Mouse (Mus musculus) heart, embryonic 12.5 days (tissue): ENCODE results near the gene Snapc4. TPM values are rescaled to one million over a fixed set of nuclear protein-coding genes. Genes with fewer than 3 reads are reported as not detected.
"Not testable (repeated sequence)": the region's sequence is repeated elsewhere in the genome, so short reads cannot be mapped to it uniquely, and the experiment has no call there.

Experiments used
- ATAC-seq: fragments of 200-750 bp; cut with Nextera tagmentation; 2 replicates; pipeline ENCODE4 v1.8.0; 2017; ENCODE audit warnings: moderate TSS enrichment, moderate library complexity; ENCODE audit not compliant: insufficient number of reproducible peaks, low FRiP score
- H3K27ac ChIP-seq: fragments of 300-500 bp; sonication (generic); 2 replicates; pipeline ENCODE4 v1.5.1; 2016; ENCODE audit warnings: mild to moderate bottlenecking, moderate library complexity; ENCODE audit not compliant: poor library complexity, severe bottlenecking
- H3K27me3 ChIP-seq: fragments of 300-500 bp; sonication (generic); replicated peaks from 2 replicates; pipeline ENCODE4 v1.6.1; 2016; ENCODE audit warnings: mild to moderate bottlenecking, moderate library complexity
- H3K36me3 ChIP-seq: fragments of 300-500 bp; sonication (generic); 2 replicates; pipeline ENCODE4 v1.6.1; 2016; ENCODE audit warnings: mild to moderate bottlenecking, moderate library complexity
- H3K4me1 ChIP-seq: fragments of 300-500 bp; sonication (generic); replicated peaks from 2 replicates; pipeline ENCODE4 v1.6.1; 2016; ENCODE audit warnings: mild to moderate bottlenecking
- H3K4me2 ChIP-seq: fragments of 300-500 bp; sonication (generic); 2 replicates; pipeline ENCODE4 v1.6.1; 2016; ENCODE audit warnings: mild to moderate bottlenecking, moderate library complexity
- H3K4me3 ChIP-seq: fragments of 300-500 bp; sonication (generic); 2 replicates; pipeline ENCODE4 v1.5.1; 2016; ENCODE audit warnings: mild to moderate bottlenecking
- H3K9ac ChIP-seq: fragments of 300-500 bp; sonication (generic); 2 replicates; pipeline ENCODE4 v1.6.1; 2016; ENCODE audit warnings: mild to moderate bottlenecking, moderate library complexity
- H3K9me3 ChIP-seq: fragments of 300-500 bp; sonication (generic); replicated peaks from 2 replicates; pipeline ENCODE4 v1.6.1; 2016; ENCODE audit warnings: mild to moderate bottlenecking, moderate library complexity
- WGBS: fragments of 180-500 bp; shearing (Covaris S2); methylation state at CpG from one replicate; pipeline ENCODE4 v1.1.7; 2016; 5-methylcytosine and 5-hydroxymethylcytosine counted together
- polyA plus RNA-seq: library from polyadenylated mRNA; unstranded; fragments of >200 nt; fragmentation: Nextera tagmentation; extraction: Ambion mirVana; gene quantifications from 2 replicates; pipeline ENCODE4 v1.2.1, GENCODE M21; 2016

Snapc4 gene
- polyA plus RNA-seq, 1 experiment from 2014 or later = 20.4 TPM

DNA sequence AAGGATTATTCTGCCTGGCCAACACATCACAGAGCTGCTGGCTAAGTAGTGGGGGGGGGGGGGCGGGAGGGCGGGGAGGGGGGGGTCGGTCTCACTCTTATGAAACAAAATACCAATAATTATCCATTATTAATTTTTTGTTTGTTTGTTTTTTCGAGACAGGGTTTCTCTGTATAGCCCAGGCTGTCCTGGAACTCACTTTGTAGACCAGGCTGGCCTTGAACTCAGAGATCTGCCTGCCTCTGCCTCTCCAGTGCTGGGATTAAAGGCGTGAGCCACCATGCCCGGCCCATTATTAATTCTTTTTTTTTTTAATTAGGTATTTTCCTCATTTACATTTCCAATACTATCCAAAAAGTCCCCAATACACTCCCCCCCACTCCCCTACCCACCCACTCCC, 418 bp upstream of the Snapc4 start:
- ATAC-seq = peak; percentile 7; the same call in 1 of the 2 replicates
- peak overlapping the region; percentile 71 for H3K4me3 ChIP-seq
- not testable (repeated sequence) for H3K27ac ChIP-seq, H3K27me3 ChIP-seq, H3K9me3 ChIP-seq, H3K4me1 ChIP-seq
- peaks cover 74% of the 10 kb centered on the region for H3K36me3 ChIP-seq
- 30% methylated on average over 6 of the region's 6 CpGs for WGBS
- H3K9ac ChIP-seq = peak overlapping the region; percentile 80
- H3K4me2 ChIP-seq = peak overlapping the region; percentile 88

DNA sequence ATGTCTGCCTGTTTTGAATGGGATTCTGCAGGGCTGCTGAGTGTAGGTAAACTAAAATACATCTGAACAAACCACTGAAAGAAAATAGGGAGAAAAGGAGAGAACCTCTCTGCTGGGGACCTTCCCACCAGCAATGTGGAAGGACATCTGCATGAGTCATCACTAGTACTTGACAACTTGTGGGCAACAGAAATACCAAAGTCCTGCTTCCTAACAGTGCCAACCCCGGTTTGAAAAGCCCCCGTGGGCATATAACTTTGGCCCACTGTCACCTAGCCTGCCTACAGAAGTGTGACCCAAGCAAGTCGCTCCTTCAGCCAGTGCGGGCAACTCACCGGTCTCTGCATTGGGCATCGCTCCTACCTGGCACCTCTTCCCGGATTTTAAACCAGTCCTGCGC, 8.1 kb downstream of the Snapc4 start:
- H3K9ac ChIP-seq = no peak overlapping the region
- no peaks in the 10 kb centered on the region for H3K4me1 ChIP-seq
- H3K4me2 ChIP-seq = no peak overlapping the region
- peaks cover 97% of the 10 kb centered on the region for H3K36me3 ChIP-seq
- H3K9me3 ChIP-seq = no peaks in the 10 kb centered on the region
- no peak for ATAC-seq
- no peak overlapping the region for H3K27ac ChIP-seq
- 90% methylated on average over 8 of the region's 8 CpGs for WGBS
- no peaks in the 10 kb centered on the region for H3K27me3 ChIP-seq
- no peak overlapping the region for H3K4me3 ChIP-seq

DNA sequence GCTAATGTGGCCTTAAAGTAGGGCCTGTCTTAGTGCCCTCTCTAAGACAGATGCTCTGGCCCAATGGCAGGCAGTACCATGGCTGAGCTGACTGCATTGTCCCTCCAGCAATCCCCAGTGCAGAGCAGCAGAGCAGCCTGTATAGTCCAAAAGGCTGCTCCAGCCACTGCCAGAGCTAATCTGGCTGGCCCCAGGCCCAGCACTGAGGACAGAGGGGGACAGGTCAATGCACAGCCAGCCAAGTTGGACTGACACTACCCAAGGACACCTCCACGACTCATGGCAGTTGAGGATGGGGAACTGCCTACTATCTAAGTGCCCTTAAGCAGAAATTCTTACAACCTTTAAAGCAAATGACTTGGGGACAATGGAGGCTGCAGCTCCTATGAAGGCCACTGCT, 11.9 kb downstream of the Snapc4 start:
- peaks cover 94% of the 10 kb centered on the region for H3K36me3 ChIP-seq
- no peak overlapping the region for H3K4me2 ChIP-seq
- ATAC-seq = no peak
- WGBS = 81% methylated on average over 1 of the region's 1 CpGs
- peaks cover 13% of the 10 kb centered on the region for H3K4me1 ChIP-seq
- no peaks in the 10 kb centered on the region for H3K27me3 ChIP-seq
- H3K4me3 ChIP-seq = no peak overlapping the region
- no peak overlapping the region for H3K27ac ChIP-seq
- no peak overlapping the region for H3K9ac ChIP-seq
- H3K9me3 ChIP-seq = no peaks in the 10 kb centered on the region

DNA sequence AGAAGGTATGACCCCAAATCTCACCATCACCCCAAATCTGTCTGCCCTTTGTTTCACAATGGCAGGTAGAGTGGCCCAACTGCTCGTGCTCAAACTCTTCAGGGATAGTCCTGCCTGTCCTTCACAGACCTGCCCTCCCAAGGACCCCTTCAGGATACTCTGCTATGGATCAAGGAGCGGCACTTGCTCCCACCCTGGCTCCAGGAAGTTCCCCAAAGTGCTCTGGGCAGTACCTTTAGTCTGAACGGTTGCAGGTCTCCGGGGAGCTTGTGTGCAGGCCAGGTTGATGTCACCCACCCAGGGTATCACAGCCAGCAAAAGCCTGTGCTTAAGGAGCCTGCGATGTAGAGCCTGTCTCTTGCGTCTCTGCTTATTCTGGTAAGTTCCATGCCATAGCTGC, 12.5 kb downstream of the Snapc4 start:
- Histone ChIP-seq H3K9ac (no peak overlapping the region), H3K9me3 (no peaks in the 10 kb centered on the region), H3K36me3 (peaks cover 94% of the 10 kb centered on the region), H3K4me3 (no peak overlapping the region), H3K27ac (no peak overlapping the region), H3K27me3 (no peaks in the 10 kb centered on the region), H3K4me1 (peaks cover 13% of the 10 kb centered on the region), H3K4me2 (no peak overlapping the region)
- WGBS = 90% methylated on average over 6 of the region's 6 CpGs
- no peak for ATAC-seq

DNA sequence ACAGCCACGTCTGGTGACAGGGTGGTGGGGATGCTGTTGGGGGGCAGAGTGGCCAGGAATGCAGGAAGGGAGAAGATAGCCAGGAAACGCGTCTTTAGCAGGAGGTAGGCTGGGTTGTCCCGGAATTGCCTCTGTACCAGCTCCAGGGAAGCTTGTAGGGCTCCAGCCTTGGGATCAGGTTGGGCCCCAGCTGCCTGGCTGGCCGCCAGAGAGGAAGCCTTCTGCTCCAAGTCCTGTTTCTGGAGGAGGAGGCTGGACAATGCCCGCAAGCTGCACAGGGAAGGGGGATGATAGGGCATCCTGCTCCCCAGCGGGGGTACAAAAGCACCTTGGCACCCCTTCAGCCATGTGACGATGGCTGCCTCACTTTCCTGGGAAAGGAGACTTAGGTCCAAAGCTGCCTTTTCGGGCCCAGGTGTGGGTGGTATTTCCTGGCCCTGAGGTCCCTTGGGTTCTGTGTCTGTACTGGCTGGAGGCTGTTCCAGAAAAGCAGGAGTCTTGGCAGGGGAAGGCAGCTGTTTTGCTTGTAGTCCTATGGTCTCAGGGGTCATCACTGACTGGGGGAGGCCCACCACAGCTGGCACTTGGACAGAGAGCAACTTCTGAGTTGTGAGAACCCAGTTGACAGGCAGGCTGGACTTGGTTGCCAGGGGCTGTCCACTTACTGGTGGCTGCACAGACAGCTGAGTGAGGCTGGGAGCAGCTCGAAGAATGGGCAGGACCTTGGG, 15.6 kb downstream of the Snapc4 start:
- H3K36me3 ChIP-seq = peaks cover 71% of the 10 kb centered on the region
- peaks cover 13% of the 10 kb centered on the region for H3K4me1 ChIP-seq
- WGBS = 62% methylated on average over 10 of the region's 10 CpGs
- peak overlapping the region; percentile 10; the same call in 1 of the 2 replicates for H3K27ac ChIP-seq
- no peak overlapping the region for H3K4me3 ChIP-seq
- H3K4me2 ChIP-seq = no peak overlapping the region
- peak overlapping the region; percentile 25; the same call in 1 of the 2 replicates for H3K9ac ChIP-seq
- ATAC-seq = 0 out of 2 replicates have a peak, but pooled peaks have one; percentile 46
- H3K9me3 ChIP-seq = no peaks in the 10 kb centered on the region
- no peaks in the 10 kb centered on the region for H3K27me3 ChIP-seq

DNA sequence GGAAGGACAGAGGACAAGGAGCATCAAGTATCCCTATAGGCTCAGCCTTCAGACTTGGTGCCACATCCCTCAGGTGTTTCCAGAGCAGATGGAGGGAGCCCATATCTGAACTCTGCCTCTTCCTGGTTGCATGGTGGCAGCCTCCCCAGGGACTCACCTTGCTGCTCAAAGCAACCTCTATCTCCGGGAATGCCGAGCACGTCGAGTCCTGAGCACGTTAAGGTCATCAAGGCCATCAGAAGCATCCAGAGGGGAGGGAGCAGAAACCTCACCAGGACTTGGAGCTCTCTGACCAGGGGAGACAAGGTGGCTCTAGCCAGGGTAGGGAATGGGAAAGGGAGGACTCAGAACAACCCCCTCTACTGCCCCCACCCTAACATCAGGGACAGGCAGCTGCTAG, 17.0 kb downstream of the Snapc4 start:
- no peak for ATAC-seq
- H3K27ac ChIP-seq = no peak overlapping the region
- peaks cover 13% of the 10 kb centered on the region for H3K4me1 ChIP-seq
- H3K27me3 ChIP-seq = no peaks in the 10 kb centered on the region
- H3K9ac ChIP-seq = 0 out of 2 replicates have a peak overlapping the region, but pooled peaks have one; percentile 8
- H3K36me3 ChIP-seq = peaks cover 57% of the 10 kb centered on the region
- H3K4me3 ChIP-seq = no peak overlapping the region
- 70% methylated on average over 5 of the region's 5 CpGs for WGBS
- H3K9me3 ChIP-seq = no peaks in the 10 kb centered on the region
- no peak overlapping the region for H3K4me2 ChIP-seq

DNA sequence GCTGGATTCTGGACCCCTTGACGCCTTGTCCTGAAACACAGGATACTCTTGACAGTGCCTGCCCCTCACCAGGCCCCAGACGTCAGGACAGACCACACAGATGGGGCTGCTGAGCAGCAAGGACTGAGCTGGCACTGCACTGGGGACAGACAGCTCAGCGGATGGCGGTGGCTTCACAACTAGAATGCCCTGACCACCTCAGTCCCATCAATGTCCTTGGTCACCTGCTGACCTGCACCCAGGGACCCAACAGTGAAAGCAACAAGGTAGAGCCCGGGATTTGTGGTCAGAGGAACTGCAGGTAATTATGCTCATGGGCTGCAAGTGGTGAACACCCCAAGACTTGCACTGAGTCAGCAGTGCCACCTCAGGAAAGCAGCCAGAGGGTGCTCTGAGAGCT, 17.5 kb downstream of the Snapc4 start:
- Histone ChIP-seq H3K27ac (no peak overlapping the region), H3K9ac (0 out of 2 replicates have a peak overlapping the region, but pooled peaks have one; percentile 8), H3K36me3 (peaks cover 52% of the 10 kb centered on the region), H3K27me3 (no peaks in the 10 kb centered on the region), H3K9me3 (no peaks in the 10 kb centered on the region), H3K4me1 (peaks cover 13% of the 10 kb centered on the region), H3K4me3 (no peak overlapping the region), H3K4me2 (no peak overlapping the region)
- 75% methylated on average over 5 of the region's 5 CpGs for WGBS
- no peak for ATAC-seq

DNA sequence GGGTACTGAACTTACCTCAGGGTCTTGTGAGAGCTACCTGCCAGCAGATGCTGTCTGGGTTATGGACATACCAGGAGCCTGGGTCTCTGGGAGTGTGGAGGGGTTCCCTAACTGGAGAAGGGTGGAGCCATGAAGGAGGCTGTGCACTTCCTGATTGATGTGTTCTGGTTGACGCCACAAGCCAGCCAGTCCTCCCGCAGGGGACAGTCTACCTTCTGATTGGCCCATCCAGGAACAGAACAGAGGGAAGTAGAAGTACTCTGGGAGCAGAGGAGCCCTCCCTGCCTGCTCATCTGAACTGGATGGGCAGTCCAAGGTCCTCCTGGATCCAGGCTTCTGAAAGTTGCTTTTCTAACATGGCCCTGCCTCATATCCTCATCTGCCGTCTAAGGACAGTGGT, 19.7 kb downstream of the Snapc4 start, which contains the start of gene Card9:
TSS of gene Card9 (minus strand) at position 147 of the 400 bp plus-strand sequence.
- WGBS = 52% methylated on average over 3 of the region's 3 CpGs
- Histone ChIP-seq H3K27me3 (no peaks in the 10 kb centered on the region), H3K4me3 (no peak within 1 kb of the TSS), H3K4me2 (no peak within 1 kb of the TSS), H3K4me1 (peaks cover 13% of the 10 kb centered on the region), H3K9me3 (no peaks in the 10 kb centered on the region), H3K27ac (no peak within 1 kb of the TSS), H3K36me3 (peaks cover 30% of the 10 kb centered on the region), H3K9ac (no peak within 1 kb of the TSS)
- ATAC-seq = no peak

DNA sequence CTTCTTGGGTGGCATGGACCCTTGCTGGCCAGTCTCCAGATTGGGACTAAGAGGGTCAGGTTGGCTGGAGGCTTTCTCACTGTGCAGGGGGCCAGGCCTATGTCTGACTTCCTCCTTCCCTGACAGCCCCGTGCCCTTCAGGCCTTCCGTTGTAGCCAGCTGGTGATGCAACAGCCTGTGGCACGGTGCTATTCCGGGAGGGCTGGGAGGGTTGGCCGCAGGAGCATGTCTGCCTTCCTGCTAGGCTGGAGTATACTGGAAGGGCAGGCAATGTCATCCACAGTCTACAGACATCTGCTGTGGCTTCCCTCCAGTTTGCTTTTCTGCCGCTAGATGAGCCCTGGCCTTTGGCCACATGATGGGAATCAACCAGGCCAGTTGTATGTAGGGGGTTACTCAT, 20.5 kb downstream of the Snapc4 start:
- Histone ChIP-seq H3K27ac (no peak overlapping the region), H3K27me3 (no peaks in the 10 kb centered on the region), H3K4me1 (peaks cover 7% of the 10 kb centered on the region), H3K36me3 (peaks cover 23% of the 10 kb centered on the region), H3K9me3 (no peaks in the 10 kb centered on the region), H3K4me2 (no peak overlapping the region), H3K9ac (no peak overlapping the region), H3K4me3 (no peak overlapping the region)
- no peak for ATAC-seq
- WGBS = 72% methylated on average over 6 of the region's 6 CpGs

DNA sequence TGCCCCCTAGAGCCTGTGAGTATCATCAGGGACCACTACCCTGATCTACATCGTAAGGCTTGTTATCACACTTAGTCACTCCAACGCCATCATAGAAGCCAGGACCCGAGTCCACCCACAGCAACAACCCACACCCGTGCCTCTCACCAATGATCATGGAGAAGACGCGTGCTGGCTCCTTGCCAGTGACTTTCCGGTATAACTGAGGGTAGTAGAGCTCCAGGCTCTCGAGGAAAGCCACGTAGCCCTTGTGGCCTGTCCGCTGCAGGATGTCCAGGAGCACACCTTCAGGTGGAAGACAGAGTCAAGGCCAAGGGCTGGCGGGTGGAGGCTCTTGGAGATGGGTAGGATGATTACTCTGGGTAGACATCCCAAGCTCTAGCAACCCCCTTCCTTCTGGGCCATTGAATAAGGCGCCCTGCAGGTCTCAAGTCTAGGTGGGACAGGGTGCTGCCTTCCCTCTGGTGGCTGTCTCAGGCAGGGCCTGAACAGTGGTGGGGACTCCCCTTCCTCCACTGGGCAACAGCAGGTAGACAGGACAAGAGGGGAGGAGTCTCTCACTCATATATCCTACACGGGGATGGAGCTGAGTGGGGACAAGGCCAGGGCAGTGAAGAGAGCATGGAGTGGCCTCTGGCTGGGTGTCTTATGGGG, 21.7 kb downstream of the Snapc4 start:
- H3K4me3 ChIP-seq = no peak overlapping the region
- WGBS = 82% methylated on average over 13 of the region's 13 CpGs
- H3K4me2 ChIP-seq = no peak overlapping the region
- H3K27ac ChIP-seq = no peak overlapping the region
- no peaks in the 10 kb centered on the region for H3K9me3 ChIP-seq
- peak; percentile 18; the same call in 1 of the 2 replicates for ATAC-seq
- 0 out of 2 replicates have a peak, but pooled peaks cover under 1% of the 10 kb centered on the region for H3K27me3 ChIP-seq
- H3K9ac ChIP-seq = no peak overlapping the region
- H3K4me1 ChIP-seq = no peaks in the 10 kb centered on the region
- peaks cover 14% of the 10 kb centered on the region for H3K36me3 ChIP-seq

DNA sequence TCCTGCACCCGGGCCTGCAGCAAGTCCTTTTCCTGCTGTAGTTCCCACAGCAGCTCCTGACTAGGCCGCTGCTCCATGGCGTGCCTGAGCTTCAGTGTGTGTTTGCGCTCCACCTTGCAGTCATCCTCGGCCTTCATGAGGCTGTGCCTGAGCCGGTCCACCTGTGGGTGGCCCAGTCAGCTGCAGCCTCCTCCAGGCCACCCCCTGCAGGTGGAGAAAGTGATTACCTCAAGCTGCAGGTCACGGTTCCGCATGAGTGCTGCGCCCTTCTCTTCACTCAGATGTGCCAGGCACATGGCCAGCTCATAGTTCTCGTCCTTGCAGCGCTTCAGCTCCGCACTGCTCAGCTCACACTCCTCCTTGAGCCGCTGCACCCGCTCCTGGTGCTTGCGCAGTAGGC, 23.0 kb downstream of the Snapc4 start:
- WGBS = 53% methylated on average over 15 of the region's 15 CpGs
- ATAC-seq = no peak
- no peak overlapping the region for H3K9ac ChIP-seq
- H3K27ac ChIP-seq = no peak overlapping the region
- peaks cover under 1% of the 10 kb centered on the region for H3K36me3 ChIP-seq
- H3K4me3 ChIP-seq = no peak overlapping the region
- peaks cover 5% of the 10 kb centered on the region; the same call in 1 of the 2 replicates for H3K4me1 ChIP-seq
- H3K9me3 ChIP-seq = no peaks in the 10 kb centered on the region
- H3K27me3 ChIP-seq = 0 out of 2 replicates have a peak, but pooled peaks cover 6% of the 10 kb centered on the region
- H3K4me2 ChIP-seq = no peak overlapping the region
